Mouse (Mus musculus): Measurements from ENCODE around the gene Tex46.

Tex46 gene

GRCm38 (mm10) chr4:136631237-136631994, 21.2 kb downstream of the Tex46 start:
- peak; percentile 41 for DNase-seq (ENCODE audit: low spot score)

- no peak for DNase-seq (ENCODE audit: low spot score)
Observed at GRCm38 (mm10) chr4:136635995-136636394, 25.8 kb downstream of the Tex46 start.

GRCm38 (mm10) chr4:136636511-136636910, 26.3 kb downstream of the Tex46 start:
- DNase-seq (ENCODE audit: low spot score), result no peak

GRCm38 (mm10) chr4:136636983-136637562, 26.8 kb downstream of the Tex46 start:
- DNase-seq (ENCODE audit: low spot score), result no peak

- DNase-seq (ENCODE audit: low spot score), result peak; percentile 71
Observed at GRCm38 (mm10) chr4:136637563-136638229, 27.5 kb downstream of the Tex46 start.

- no peak for DNase-seq (ENCODE audit: low spot score)
Observed at GRCm38 (mm10) chr4:136638230-136638750, 28.1 kb downstream of the Tex46 start.

GRCm38 (mm10) chr4:136638890-136639289, 28.7 kb downstream of the Tex46 start:
- no peak for DNase-seq (ENCODE audit: low spot score)

GRCm38 (mm10) chr4:136648922-136649479, 38.8 kb downstream of the Tex46 start:
- DNase-seq (ENCODE audit: low spot score), result peak; percentile 91

- peak; percentile 31 for DNase-seq (ENCODE audit: low spot score)
Observed at GRCm38 (mm10) chr4:136649480-136650196, 39.4 kb downstream of the Tex46 start.

GRCm38 (mm10) chr4:136650261-136650660, 40.0 kb downstream of the Tex46 start:
- DNase-seq (ENCODE audit: low spot score), result no peak

- no peak for DNase-seq (ENCODE audit: low spot score)
Observed at GRCm38 (mm10) chr4:136651357-136651811, 41.1 kb downstream of the Tex46 start.

GRCm38 (mm10) chr4:136651882-136652527, 41.8 kb downstream of the Tex46 start:
- peak; percentile 26 for DNase-seq (ENCODE audit: low spot score)

GRCm38 (mm10) chr4:136652528-136652910, 42.3 kb downstream of the Tex46 start:
- DNase-seq (ENCODE audit: low spot score), result no peak

GRCm38 (mm10) chr4:136653019-136653418, 42.8 kb downstream of the Tex46 start:
- no peak for DNase-seq (ENCODE audit: low spot score)

- no peak for DNase-seq (ENCODE audit: low spot score)
Observed at GRCm38 (mm10) chr4:136653692-136654234, 43.5 kb downstream of the Tex46 start.

- DNase-seq (ENCODE audit: low spot score), result no peak
Observed at GRCm38 (mm10) chr4:136657914-136658313, 47.7 kb downstream of the Tex46 start.

All from layer of hippocampus, adult 11-12 months (tissue).